Mouse (Mus musculus) midbrain, embryonic 10.5 days (tissue): ENCODE measurements around the gene Spata2. TPM values are rescaled to one million over a fixed set of nuclear protein-coding genes. Genes with fewer than 3 reads are reported as not detected.
A peak's percentile ranks its signal among the peaks of the same experiment; 100 is the strongest.

Experiments
- DNase-seq: peaks from one replicate; pipeline ENCODE4 v3.0.0-alpha.2; 2017; ENCODE audit warnings: low spot score
- H3K27ac ChIP-seq: fragments of 300-500 bp; sonication (generic); replicated peaks from 2 replicates; pipeline ENCODE4 v1.5.1; 2016; ENCODE audit warnings: mild to moderate bottlenecking
- H3K27me3 ChIP-seq: fragments of 300-500 bp; sonication (generic); 2 replicates; pipeline ENCODE4 v1.6.1; 2016; ENCODE audit warnings: low read depth, mild to moderate bottlenecking; ENCODE audit not compliant: poor library complexity, severe bottlenecking
- H3K36me3 ChIP-seq: fragments of 300-500 bp; sonication (generic); 2 replicates; pipeline ENCODE4 v1.6.1; 2016; ENCODE audit warnings: mild to moderate bottlenecking, moderate library complexity
- H3K4me1 ChIP-seq: fragments of 300-500 bp; sonication (generic); 2 replicates; pipeline ENCODE4 v1.6.1; 2016
- H3K4me3 ChIP-seq: fragments of 300-500 bp; sonication (generic); 2 replicates; pipeline ENCODE4 v1.5.1; 2016; ENCODE audit warnings: mild to moderate bottlenecking, moderate library complexity
- H3K9me3 ChIP-seq: fragments of 300-500 bp; sonication (generic); replicated peaks from 2 replicates; pipeline ENCODE4 v1.6.1; 2016; ENCODE audit warnings: mild to moderate bottlenecking
- WGBS: fragments of 180-500 bp; shearing (Covaris S2); methylation state at CpG from one replicate; pipeline ENCODE4 v1.1.7; 2016; 5-methylcytosine and 5-hydroxymethylcytosine counted together
- polyA plus RNA-seq: library from polyadenylated mRNA; unstranded; fragments of >200 nt; fragmentation: Nextera tagmentation; extraction: Ambion mirVana; gene quantifications from 2 replicates; pipeline ENCODE4 v1.2.1, GENCODE M21; 2016

Gene Spata2
- 19.1 and 23.5 TPM in 2 replicates for polyA plus RNA-seq

DNA sequence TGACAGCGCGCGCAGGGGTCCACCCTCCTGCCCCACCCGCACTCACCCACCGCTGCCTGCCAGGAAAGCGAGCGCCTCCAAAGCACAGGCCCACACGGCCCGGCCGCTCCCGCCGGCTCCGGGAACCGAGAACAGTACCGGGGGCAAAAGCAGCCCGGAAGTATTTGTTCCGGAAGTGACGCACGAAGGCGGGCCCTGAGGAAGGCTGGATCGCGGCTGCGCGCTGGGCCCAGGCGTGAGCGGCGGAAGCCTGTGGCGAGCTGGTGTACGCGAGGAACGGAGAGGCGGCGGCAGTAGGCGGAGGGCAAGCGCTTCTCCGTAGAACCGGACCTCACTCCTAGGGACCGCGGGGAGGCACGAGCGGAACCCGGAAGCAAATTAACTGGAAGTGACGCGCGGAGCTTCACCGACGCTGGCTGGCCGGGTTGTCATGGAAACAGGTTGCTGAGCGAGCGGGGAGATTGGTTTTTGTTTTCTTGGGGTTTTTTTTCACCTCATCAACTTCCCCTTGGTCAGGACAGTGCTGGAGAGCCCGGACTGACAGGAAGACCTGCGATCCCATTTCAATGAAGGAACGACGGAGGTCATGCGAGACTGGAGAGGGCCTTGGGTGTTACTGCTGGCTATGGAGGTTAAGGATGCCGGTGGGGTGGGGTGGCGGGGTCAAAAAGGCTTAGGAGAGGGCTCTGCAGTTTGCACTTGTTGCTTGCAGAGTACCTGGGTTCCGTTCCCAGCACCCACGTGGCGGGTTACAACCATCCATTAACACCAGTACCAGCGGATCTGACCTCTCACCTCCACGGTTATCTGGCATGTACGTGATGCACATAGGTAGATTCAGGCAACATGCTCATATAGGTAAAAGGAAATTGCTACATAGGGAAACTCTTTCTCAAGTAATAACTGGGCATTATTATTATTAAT is at the start of gene Spata2:
Gene Spata2, minus strand, starts transcription at position 175 of the 924 bp plus-strand sequence.
- H3K27me3 ChIP-seq, result no peaks in the 10 kb centered on the region
- peaks cover 13% of the 10 kb centered on the region for H3K36me3 ChIP-seq
- WGBS, result 2% methylated on average over 63 of the region's 63 CpGs
- peak within 1 kb of the TSS; percentile 98 for H3K27ac ChIP-seq
- peak within 1 kb of the TSS; percentile 100 for H3K4me3 ChIP-seq
- H3K9me3 ChIP-seq, result no peaks in the 10 kb centered on the region
- DNase-seq, result peak; percentile 92
- H3K4me1 ChIP-seq, result peaks cover 26% of the 10 kb centered on the region

DNA sequence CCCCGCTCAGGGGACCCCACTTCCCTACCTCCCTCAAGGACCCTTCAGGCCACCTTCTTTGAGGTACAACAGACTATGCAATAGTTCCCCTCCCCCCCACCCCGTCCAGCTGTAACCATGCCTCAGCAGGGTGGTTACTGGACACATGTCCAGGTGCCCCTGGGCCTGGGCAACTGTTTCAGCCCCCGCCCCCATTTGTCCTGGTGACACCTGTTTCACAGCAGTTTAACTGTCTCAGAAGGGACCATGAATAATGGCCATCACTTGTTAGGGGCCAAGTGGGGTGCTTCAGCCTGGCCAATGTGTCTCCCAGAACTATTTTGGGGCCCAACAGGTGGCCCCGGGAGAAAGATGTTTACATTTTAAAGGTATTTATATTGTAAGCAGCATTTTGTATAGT is 49.7 kb upstream of the Spata2 start:
- Histone ChIP-seq H3K27me3 (peaks cover 59% of the 10 kb centered on the region), H3K9me3 (no peaks in the 10 kb centered on the region), H3K27ac (peak overlapping the region; percentile 63; the same call in 1 of the 2 replicates), H3K4me3 (peak overlapping the region; percentile 42; the same call in 1 of the 2 replicates), H3K36me3 (no peaks in the 10 kb centered on the region), H3K4me1 (peaks cover 67% of the 10 kb centered on the region)
- 79% methylated on average over 4 of the region's 4 CpGs for WGBS
- DNase-seq, result no peak

DNA sequence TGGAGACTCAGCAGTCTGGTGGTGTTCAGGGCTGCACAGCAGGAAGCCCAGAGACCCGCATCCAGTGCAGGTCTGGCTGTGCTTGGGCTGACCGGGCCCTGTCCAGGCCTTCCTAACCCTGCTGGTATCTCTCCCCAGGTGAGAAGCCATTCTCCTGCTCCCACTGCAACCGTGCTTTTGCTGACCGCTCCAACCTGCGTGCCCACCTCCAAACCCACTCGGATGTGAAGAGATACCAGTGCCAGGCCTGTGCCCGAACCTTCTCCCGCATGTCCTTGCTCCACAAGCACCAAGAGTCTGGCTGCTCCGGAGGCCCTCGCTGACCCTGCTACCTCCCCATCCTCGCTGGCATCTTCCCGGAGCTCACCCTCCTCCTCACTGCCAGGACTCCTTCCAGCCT is 49.1 kb upstream of the Spata2 start:
- peak overlapping the region; percentile 63; the same call in 1 of the 2 replicates for H3K27ac ChIP-seq
- peaks cover 73% of the 10 kb centered on the region for H3K4me1 ChIP-seq
- peak overlapping the region; percentile 42 for H3K4me3 ChIP-seq
- H3K9me3 ChIP-seq, result no peaks in the 10 kb centered on the region
- DNase-seq, result no peak
- WGBS, result 68% methylated on average over 12 of the region's 12 CpGs
- H3K27me3 ChIP-seq, result peaks cover 65% of the 10 kb centered on the region
- no peaks in the 10 kb centered on the region for H3K36me3 ChIP-seq

DNA sequence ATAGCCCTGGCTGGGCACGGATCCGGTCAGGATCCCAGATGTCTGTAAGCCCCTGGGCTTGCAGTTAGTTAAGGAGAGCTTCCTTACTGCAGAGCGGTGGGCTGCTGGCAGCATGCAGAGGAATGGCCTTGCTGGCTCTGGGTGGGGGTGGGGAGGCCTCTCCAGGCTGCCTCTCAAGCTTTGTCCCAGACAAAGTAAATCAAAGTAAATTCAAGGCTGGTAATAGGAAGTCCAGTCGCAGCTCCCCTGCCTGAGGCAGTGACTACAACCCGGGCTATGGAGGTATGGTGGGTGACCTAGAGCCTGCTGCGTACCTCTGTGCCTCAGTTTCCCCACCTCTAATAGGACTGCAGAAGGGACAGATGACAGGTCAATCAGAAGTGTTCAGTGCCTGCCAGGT is 48.6 kb upstream of the Spata2 start:
- H3K4me3 ChIP-seq, result peak overlapping the region; percentile 42
- peak overlapping the region; percentile 63 for H3K27ac ChIP-seq
- DNase-seq, result no peak
- H3K27me3 ChIP-seq, result peaks cover 69% of the 10 kb centered on the region
- no peaks in the 10 kb centered on the region for H3K9me3 ChIP-seq
- 12% methylated on average over 6 of the region's 6 CpGs for WGBS
- peaks cover 73% of the 10 kb centered on the region for H3K4me1 ChIP-seq
- no peaks in the 10 kb centered on the region for H3K36me3 ChIP-seq

DNA sequence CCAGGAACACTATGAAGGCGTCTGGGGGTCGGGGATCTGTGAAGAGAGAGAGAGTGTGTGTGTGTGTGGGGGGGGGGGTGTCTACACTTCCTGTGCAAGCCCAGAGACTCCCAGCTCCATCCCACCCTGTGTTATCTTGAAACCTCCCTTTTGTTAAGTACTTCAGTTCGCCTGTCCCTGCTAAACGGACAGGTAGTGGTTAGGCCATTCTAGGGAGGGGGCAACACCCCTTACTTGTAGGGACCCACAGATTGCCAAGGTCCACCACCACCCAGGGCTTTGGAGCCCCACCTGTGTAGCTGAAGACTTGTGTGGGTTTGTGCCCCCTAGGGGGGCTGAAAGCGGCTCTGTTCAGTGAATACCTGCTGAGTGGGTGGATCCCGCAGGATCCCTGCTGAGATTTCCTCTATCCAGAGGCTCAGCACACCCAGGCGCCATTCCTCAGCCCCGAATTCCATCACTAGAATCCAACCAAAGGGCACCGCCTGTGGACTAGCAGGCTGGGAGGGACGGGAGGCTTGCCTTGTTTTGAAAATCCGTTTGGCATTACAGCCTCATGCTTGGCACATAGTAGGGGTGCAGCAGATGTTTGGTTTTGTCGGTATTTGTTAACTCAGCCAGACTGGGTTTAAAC is 47.9 kb upstream of the Spata2 start:
- Histone ChIP-seq H3K36me3 (no peaks in the 10 kb centered on the region), H3K27ac (peak overlapping the region; percentile 63), H3K9me3 (no peaks in the 10 kb centered on the region), H3K4me3 (peak overlapping the region; percentile 42), H3K4me1 (peaks cover 73% of the 10 kb centered on the region), H3K27me3 (peaks cover 77% of the 10 kb centered on the region)
- WGBS, result 4% methylated on average over 12 of the region's 12 CpGs
- no peak for DNase-seq

DNA sequence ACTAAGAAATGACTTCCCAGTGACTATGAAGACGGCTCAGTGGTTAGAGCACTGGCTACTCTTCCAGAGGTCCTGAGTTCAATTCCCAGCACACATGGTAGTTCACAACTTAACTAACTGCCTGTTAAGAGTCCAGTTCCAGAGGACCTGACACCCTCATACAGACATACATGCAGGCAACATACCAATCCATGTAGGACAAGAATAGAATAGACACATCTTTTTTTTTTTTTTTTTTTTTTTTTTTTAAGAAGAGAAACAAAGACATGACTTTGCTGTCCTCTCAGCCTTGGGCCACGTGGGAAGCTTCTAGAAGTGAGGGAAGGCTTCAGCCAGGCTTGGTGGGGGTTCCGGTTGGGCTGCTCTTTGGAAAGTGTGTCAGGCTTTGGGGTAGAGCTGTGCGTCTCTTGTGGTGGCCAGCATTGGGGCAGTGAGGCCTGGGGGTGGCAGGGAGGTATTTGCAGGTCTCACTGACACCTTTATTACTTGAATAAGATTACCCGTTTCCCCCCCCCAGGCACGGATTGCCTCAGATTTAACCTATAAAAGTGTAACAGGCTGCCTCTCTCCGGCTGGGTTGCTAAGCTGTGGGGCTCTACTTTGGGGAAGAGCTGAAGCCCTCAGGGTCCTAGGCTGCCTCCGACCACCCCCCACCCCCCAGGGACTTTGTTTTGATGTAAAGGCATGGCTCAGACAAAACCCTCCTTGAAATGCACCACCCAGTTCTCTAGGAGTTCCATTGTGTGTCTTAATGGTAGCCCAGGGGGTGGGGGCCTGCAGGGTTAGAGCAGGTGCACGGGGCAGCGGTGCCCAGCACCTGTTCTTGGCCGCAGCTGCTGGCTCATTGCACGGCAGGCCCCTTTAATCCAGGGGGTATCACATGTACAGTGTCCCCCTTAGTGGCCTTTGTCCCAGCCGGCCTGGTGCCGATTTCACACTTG is 47.1 kb upstream of the Spata2 start:
- Histone ChIP-seq H3K9me3 (no peaks in the 10 kb centered on the region), H3K4me3 (peak overlapping the region; percentile 62), H3K36me3 (no peaks in the 10 kb centered on the region), H3K27me3 (peaks cover 84% of the 10 kb centered on the region), H3K4me1 (peaks cover 73% of the 10 kb centered on the region), H3K27ac (peak overlapping the region; percentile 63; the same call in 1 of the 2 replicates)
- no peak for DNase-seq
- 12% methylated on average over 14 of the region's 14 CpGs for WGBS

DNA sequence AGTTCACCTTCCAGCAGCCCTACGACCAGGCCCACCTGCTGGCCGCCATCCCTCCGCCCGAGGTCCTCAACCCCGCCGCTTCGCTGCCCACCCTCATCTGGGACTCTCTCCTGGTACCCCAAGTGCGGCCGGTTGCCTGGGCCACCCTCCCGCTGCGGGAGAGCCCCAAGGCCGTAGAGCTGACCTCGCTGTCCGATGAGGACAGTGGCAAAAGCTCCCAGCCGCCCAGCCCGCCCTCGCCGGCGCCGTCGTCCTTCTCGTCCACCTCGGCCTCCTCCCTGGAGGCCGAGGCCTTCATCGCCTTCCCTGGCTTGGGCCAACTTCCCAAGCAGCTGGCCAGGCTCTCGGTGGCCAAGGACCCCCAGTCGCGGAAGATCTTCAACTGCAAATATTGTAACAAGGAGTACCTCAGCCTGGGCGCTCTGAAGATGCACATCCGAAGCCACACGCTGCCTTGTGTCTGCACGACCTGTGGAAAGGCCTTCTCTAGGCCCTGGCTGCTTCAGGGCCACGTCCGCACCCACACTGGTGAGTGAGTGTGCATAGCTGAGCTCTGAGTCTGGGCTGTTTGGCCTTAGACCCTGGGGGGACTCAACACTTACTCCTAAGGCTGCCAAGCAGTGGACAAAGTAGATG is 46.1 kb upstream of the Spata2 start:
- Histone ChIP-seq H3K4me1 (peaks cover 64% of the 10 kb centered on the region), H3K4me3 (peak overlapping the region; percentile 62), H3K27me3 (peaks cover 92% of the 10 kb centered on the region), H3K27ac (peak overlapping the region; percentile 69; the same call in 1 of the 2 replicates), H3K36me3 (no peaks in the 10 kb centered on the region), H3K9me3 (no peaks in the 10 kb centered on the region)
- WGBS, result 22% methylated on average over 34 of the region's 34 CpGs
- DNase-seq, result no peak

DNA sequence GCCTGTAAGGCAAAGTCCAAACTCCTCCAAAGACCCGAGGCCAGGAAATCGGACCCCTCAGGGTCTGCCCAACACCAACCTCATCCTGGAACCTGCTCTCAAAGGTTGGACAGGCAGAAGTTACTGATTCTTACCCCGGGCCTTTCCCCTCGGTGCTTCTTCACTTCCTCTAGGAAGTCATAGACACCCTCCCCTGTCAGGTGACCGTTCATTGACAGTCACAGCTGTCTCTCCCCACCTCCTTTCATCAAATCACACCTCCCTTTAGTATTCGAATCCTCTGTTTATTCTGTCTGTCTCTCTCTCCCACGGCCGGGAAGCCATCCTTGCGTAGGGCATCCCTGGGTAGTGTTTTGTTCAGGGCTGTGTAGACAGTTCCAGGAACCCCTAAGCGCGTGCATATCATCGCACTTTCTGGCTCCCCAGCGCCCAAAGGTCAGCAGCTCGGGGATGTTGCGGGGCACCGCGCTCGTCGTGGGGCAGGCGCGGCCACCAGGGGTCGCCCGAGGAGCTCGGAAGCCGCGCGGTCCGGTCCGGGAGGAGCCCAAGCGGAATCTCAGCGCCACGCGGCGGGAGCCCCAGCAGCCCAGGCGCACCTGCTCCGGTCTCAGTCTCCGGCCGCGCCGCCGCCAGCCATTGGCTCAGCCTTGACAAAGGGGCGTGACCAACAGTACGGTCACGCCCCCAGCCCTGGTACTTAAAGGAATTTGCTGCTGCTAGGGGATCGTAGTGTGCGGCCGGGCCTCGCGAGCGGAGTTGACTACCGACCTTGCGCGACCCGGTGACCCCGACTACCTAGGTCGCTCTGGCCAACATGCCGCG is 45.0 kb upstream of the Spata2 start, which contains the start of gene Snai1:
Gene Snai1, plus strand, starts transcription at position 720 of the 822 bp plus-strand sequence.
- Histone ChIP-seq H3K9me3 (no peaks in the 10 kb centered on the region), H3K4me1 (peaks cover 54% of the 10 kb centered on the region), H3K36me3 (no peaks in the 10 kb centered on the region), H3K27me3 (peaks cover 97% of the 10 kb centered on the region), H3K4me3 (peak within 1 kb of the TSS; percentile 62), H3K27ac (peak within 1 kb of the TSS; percentile 69; the same call in 1 of the 2 replicates)
- WGBS, result 2% methylated on average over 58 of the region's 58 CpGs
- DNase-seq, result peak; percentile 95

DNA sequence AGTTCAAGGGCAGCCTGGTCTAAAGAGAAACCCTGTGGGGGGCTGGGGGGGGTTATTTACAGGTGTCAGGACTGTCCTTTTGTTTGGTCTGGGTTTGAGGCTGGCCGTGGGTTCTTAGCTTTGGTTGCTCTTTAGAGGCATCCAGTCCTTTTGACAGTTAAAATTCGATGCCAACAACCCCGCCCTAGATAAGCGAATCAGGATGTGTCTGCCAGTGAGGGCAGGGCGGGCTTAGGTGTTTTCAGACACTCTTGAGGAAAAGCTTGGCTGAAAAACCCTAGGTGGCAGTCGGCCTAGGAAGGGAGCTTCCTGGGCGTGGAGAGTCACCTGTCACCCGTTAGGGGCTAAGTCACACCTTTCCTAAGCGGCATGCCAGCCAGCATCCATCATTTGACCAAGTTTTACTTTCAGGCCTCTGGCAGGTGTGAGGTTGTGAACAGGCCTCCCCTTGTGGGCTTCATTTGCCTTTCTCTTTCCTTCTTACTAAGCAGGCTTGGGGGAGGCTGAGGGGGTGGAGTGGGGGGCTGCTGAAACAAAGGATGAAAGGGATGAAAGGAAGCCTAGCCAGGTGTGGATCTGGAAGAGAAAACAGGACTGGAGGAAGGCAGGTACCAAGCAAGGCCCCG is 43.7 kb upstream of the Spata2 start:
- WGBS, result 46% methylated on average over 10 of the region's 10 CpGs
- H3K27me3 ChIP-seq, result peaks cover 86% of the 10 kb centered on the region
- no peak for DNase-seq
- H3K36me3 ChIP-seq, result no peaks in the 10 kb centered on the region
- H3K27ac ChIP-seq, result no peak overlapping the region
- peaks cover 49% of the 10 kb centered on the region for H3K4me1 ChIP-seq
- H3K9me3 ChIP-seq, result no peaks in the 10 kb centered on the region
- H3K4me3 ChIP-seq, result no peak overlapping the region

DNA sequence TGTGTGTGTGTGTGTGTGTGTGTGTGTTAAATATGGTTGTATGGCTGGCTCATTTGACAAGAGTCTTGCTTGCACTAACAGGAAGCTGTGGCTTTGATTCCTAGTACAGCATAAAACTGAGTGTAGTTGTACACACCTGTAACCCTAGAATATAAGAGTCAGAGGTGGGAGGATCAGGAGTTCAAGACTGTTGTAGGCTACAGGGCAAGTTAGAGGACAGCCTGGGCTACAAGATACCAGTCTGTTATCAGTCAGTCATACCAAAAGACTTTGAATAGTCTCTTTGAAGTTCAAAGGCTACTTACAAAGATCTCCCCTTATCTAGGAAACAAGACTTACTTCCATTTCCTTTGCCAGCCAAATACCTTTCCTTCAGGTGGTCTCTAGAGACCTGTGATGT is 41.2 kb upstream of the Spata2 start:
- H3K9me3 ChIP-seq, result no peaks in the 10 kb centered on the region
- H3K27me3 ChIP-seq, result peaks cover 61% of the 10 kb centered on the region
- H3K27ac ChIP-seq, result no peak overlapping the region
- H3K4me1 ChIP-seq, result peaks cover 40% of the 10 kb centered on the region
- H3K36me3 ChIP-seq, result no peaks in the 10 kb centered on the region
- H3K4me3 ChIP-seq, result no peak overlapping the region
- DNase-seq, result no peak

DNA sequence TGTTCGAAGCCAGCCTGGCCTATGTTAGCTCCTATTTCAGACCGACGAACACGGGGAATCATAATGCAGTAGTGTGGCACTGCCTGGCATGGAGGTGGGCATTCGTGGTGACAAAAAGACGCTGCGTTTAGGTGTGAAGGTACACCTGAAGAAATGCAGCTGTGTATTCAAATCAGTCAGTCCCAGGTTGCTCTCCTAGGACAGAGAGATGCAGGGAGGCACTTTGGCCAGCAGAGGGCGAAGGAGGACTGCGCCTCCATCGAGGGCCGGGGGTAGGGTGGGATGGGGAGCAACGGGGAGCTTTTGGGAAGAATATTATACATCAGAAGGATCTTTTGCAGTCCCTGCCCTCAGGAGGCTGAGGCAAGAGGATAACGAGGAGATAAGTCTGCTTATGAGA is 39.4 kb upstream of the Spata2 start:
- Histone ChIP-seq H3K36me3 (no peaks in the 10 kb centered on the region), H3K4me3 (no peak overlapping the region), H3K4me1 (peaks cover 39% of the 10 kb centered on the region), H3K27me3 (peaks cover 43% of the 10 kb centered on the region), H3K27ac (no peak overlapping the region), H3K9me3 (no peaks in the 10 kb centered on the region)
- DNase-seq, result peak; percentile 69
- 21% methylated on average over 13 of the region's 13 CpGs for WGBS
